Mouse (Mus musculus): ENCODE results near the gene Krt7.

GRCm38 (mm10) chr15:101372131-101372977 is 38.5 kb upstream of the Krt7 start:
- no peak for TF ChIP-seq CTCF (IDR thresholded peaks at IDR 0.05; ENCODE audit: borderline replicate concordance, control insufficient read depth, extremely low read depth, insufficient read depth, low read length, poor library complexity)
- no peak for TF ChIP-seq POLR2A (IDR thresholded peaks at IDR 0.05; ENCODE audit: control insufficient read depth, extremely low read depth, insufficient read depth, low read length, poor library complexity)

All from thymus, adult 2 months (tissue).